Mouse (Mus musculus) frontal cortex, postnatal 25 days (tissue): ENCODE measurements around the gene Zfp526.
"Not testable (repeated sequence)": the region's sequence is repeated elsewhere in the genome, so short reads cannot be mapped to it uniquely, and the experiment has no call there.

Source experiments
- DNase-seq, 2 experiments: peaks; one replicate each; pipeline ENCODE4 v3.0.0; 2022; ENCODE audit warnings: low spot score in 2 of 2

The Zfp526 gene

GRCm38 (mm10) chr7:25240631-25241030 is 19.4 kb downstream of the Zfp526 start:
- no peak for DNase-seq

- DNase-seq: peak; percentile 46 to 70
These were observed 19.8 kb downstream of the Zfp526 start for GRCm38 (mm10) chr7:25241062-25241461.

GRCm38 (mm10) chr7:25243361-25243760 is 22.1 kb downstream of the Zfp526 start:
- no peak for DNase-seq

- no peak for DNase-seq
These were observed 23.5 kb downstream of the Zfp526 start for GRCm38 (mm10) chr7:25244562-25245369.

- peak; percentile 51 to 62 for DNase-seq
These were observed 25.0 kb downstream of the Zfp526 start for GRCm38 (mm10) chr7:25246079-25246758.

GRCm38 (mm10) chr7:25246759-25247137 is 25.5 kb downstream of the Zfp526 start:
- no peak for DNase-seq

- DNase-seq: no peak
These were observed 26.3 kb downstream of the Zfp526 start for GRCm38 (mm10) chr7:25247498-25247897.

GRCm38 (mm10) chr7:25248018-25248647 is 26.9 kb downstream of the Zfp526 start:
- peak; percentile 60 to 65 for DNase-seq

- no peak for DNase-seq
These were observed 27.7 kb downstream of the Zfp526 start for GRCm38 (mm10) chr7:25248846-25249313.

GRCm38 (mm10) chr7:25249314-25250140 is 28.3 kb downstream of the Zfp526 start:
- peak; percentile 50 to 52 for DNase-seq

- peak; percentile 92 to 97 for DNase-seq
These were observed 29.1 kb downstream of the Zfp526 start, which contains the start of gene Erf for GRCm38 (mm10) chr7:25250141-25250972. Erf (minus strand) TSS chr7:25250761.

GRCm38 (mm10) chr7:25251071-25251791 is 30.0 kb downstream of the Zfp526 start:
- DNase-seq: no peak

- no peak for DNase-seq
These were observed 30.6 kb downstream of the Zfp526 start for GRCm38 (mm10) chr7:25251822-25252221.

GRCm38 (mm10) chr7:25261896-25262295 is 40.7 kb downstream of the Zfp526 start:
- DNase-seq: no peak

- no peak for DNase-seq
These were observed 43.0 kb downstream of the Zfp526 start for GRCm38 (mm10) chr7:25263968-25264870.

GRCm38 (mm10) chr7:25265743-25266142 is 44.5 kb downstream of the Zfp526 start:
- DNase-seq: not testable (repeated sequence)

GRCm38 (mm10) chr7:25266180-25266962 is 45.1 kb downstream of the Zfp526 start:
- no peak for DNase-seq

GRCm38 (mm10) chr7:25267301-25267750 is 46.1 kb downstream of the Zfp526 start, which contains the start of gene Cic:
Cic (plus strand) TSS chr7:25267704.
- peak; percentile 97 to 98 for DNase-seq
